Mouse (Mus musculus) right cerebral cortex, adult 2 months (tissue): ENCODE measurements around the gene Cd207.
A peak's percentile ranks its signal among the peaks of the same experiment; 100 is the strongest.
"Not testable (repeated sequence)": the region's sequence is repeated elsewhere in the genome, so short reads cannot be mapped to it uniquely, and the experiment has no call there.

ENCODE experiments used
- DNase-seq, 2 experiments: peaks; one replicate each; pipeline ENCODE4 v3.0.0; 2021 to 2022; ENCODE audit warnings: low spot score in 2 of 2

Cd207 gene

DNA sequence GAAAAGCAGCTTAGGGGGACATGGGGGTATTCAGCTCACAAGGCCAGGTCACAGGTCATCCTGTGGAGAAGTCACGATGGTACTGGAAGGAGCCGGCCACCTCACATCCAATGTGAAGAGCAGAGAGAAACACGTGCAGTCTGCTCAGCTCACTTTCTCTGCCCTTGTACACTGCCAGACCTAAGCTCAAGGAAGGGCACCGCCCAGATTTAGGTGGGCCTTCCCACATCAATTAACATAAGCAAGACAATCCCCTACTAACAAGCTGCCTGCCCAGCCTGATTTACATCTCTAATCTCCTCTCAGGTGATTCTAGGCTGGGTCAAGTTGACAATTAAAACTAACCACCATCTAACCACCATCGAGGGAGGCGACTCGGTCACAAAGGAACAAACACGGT lies 20.3 kb upstream of the Cd207 start:
- DNase-seq = no peak

DNA sequence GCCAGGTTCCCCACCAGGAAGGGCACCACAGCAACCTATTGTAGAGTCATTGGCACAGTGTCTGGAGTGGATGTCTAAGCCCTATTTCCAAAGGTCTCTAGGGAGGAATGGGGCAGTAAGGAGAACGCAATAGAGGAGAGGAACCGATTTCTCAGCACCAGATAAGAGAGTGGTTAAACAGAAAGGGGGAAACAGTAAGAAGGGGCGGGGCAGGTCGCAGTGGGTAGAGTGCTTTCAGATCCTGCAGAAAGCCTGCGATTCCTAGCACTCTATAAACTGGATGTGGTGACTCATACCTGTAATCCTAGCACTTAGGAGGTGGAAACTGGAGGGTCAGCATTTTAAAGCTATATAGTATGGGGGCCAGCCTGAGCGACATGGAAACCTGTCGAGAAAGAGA lies 19.0 kb upstream of the Cd207 start:
- no peak for DNase-seq

DNA sequence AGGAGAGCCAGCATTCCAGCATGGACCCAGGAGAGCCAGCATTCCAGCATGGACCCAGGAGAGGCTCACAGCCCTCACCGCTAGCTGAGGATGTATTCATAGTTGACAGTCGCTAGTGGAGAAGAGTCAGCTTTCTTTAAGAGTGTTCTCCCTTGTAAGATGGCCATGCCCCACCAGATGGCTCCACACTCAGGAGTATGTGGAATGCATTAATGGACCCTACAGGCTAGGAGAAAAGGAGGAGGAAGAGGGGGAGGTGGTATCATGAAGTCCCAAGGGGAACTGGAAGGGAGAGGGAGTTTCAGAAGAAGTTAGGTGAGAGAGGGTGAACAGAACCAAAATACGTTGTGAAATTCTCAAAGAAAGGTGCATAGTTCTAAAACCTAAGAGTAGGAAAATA lies 18.1 kb upstream of the Cd207 start:
- DNase-seq = no peak

DNA sequence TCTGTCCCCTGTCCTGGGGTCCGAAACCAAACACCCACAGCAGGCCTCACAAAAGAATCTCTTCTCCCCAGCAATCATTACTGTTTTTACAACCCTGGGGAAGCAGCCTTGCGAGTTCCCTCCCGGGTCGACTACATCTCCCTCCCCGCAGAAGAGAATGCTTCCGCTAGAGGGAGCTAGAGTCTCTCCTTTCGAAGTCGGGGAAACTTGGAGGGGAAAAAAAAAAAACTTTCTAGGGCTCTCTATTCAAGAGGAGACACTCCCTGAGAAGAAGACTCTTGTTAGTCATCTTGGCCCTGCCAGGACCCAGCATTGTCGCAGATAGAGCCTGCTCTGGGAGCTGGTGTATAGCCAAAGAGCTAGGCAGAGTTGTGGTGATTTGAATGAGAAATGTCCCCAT lies 16.2 kb upstream of the Cd207 start:
- peak in 1 of 2 experiments; percentile 41 for DNase-seq

DNA sequence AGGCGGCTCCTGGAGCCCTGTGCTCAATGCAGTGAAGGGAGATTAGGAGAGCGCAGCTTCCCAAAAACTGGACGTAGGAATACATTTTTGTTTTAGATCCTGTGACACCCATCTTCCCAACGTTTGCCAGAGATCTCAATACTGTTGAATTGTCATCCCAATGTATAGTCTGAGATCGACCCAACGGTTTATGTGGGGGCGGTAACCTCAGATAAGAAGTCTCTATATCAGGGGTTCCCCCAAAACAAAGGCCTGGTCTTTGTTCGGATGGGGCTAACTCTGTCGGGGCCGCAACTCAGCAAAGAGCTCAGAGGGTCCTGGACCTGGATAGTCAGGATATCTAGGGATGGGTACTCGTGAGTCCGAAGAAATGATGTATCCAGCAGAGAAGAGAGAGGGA lies 15.3 kb upstream of the Cd207 start:
- DNase-seq = no peak

DNA sequence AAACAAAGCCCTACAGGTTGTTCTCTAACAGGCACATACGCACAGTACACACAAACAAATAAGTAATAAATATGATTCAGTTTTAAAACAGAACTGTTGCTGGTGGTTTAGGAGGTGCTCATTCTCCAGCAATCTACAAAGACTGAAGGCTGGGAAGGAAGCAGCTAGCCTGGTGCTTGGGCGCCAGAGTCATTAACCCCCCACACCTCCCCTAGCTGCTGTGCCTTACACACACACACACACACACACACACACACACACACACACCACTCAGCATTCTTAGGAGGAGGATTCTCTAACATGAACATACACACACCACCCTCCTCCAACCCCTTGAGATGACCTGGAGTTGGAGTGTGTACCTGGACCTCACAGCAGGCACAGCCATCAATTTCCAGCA lies 13.3 kb upstream of the Cd207 start:
- no peak for DNase-seq

DNA sequence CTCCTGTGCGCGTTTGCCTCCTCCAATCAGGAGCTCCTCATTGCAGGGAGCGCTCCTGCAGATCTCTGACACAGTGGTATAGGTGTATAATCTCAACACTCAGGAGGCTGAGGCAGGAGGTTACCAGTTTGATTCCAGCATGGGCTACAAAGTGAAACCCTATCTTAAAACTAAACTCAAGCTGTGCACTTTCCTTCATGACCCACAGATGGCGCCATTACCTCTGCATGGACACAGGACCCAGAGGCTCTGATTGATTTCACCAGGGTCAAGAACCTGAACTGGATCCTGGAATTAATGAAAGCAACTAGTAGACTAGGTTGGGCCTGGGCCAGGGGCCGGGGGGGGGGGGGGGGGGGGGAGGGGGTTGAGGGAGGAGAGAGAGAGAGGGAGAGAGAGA lies 12.6 kb upstream of the Cd207 start:
- DNase-seq = peak in 1 of 2 experiments; percentile 26

DNA sequence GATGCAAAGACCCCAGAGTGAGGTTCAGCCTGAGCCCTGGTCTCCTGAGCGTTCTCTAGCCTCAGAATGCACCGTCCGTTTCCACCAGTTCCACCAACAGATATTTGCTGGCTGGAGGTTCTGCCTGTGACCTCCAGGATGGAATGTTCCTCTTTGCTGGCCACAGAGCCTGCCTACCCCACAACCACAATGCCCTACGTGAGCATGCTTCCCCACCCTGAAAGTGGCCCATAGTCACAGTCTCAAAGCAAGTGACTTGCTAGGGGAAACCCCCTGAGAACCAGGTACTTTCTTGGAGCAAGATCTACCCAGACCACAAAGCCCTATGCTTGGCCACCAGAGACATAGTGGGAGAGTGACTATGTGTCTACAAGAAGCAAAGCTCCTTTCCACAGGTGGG lies 11.7 kb upstream of the Cd207 start:
- DNase-seq = no peak

DNA sequence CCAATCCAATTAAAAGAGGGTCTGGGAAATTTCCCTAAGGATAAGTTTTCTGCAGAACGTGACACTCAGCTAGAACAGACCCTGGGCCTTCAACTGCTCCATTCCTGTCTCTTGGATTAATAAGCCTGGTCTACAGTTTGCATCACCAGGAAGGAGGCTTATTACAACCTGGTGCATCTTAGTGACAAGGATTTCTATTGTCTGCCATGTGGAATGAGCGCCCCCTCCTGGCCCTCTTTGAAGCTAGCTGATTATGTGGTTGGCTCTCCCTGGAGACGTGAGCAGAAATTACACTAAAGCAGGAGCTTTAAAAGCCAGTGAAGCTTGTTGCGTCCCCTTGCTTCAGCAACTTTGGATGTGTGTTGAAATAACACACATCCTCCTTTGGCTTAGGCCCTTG lies 4.3 kb downstream of the Cd207 start:
- DNase-seq = peak; percentile 83 to 88

DNA sequence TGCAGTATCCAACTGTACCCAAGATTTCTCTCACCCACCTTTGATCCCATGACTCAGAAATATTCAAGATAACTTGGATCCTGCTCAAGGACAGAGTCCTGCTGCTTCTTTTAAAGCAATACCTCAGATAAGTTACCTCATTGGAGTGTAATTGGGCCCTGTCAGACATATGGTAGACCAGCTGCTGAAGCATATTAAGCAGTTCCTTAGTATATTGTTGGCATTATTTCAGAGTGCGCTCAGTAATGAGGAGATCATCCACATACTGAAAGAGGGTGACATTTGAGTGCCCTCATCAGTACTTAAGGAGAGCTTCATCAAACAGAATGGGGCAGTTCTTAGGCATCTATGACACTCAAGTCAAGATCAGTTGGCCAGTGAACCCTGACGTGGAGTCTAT lies 12.6 kb downstream of the Cd207 start:
- no peak for DNase-seq

DNA sequence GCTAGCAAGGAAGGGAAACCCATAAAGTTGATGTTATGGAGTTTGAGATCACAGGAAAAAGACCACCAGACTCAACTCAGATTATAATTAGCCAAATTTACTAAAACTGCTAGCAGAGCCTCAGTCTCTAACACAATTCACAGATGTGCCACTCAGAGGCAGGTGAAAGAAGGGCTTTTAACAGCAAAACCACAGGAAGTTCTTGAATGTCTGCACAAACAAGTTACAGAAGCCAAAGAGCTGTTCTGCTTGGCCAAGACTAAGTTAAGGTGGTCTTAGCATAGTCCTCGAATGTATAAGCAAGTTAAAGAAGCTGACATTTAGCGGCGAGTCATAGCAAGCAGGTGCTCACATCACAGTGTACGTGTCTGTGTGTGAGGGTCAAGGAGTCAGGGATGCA lies 16.8 kb downstream of the Cd207 start:
- no peak for DNase-seq

DNA sequence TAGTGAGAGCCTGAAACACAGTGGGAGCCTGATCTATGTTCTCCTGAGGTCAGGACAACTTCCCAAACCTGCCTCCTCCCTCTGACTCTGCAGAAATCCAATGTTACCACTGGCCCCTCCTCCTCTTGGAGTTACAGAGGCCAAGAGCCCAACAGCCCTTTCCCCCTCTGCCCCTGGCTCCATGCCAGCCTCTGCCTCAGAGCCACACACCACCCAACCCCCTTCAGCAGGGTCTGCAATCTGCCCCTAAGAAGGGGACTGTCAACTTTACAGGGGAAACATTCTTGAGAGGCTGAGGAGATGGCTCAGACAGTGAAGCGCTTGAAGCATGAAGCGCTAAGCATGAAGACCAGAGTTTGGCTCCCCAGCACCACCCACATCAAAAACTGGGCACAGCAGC lies 21.6 kb downstream of the Cd207 start, which contains the start of gene Clec4f:
TSS of gene Clec4f (minus strand) at position 101 of the 400 bp plus-strand sequence.
- no peak for DNase-seq

DNA sequence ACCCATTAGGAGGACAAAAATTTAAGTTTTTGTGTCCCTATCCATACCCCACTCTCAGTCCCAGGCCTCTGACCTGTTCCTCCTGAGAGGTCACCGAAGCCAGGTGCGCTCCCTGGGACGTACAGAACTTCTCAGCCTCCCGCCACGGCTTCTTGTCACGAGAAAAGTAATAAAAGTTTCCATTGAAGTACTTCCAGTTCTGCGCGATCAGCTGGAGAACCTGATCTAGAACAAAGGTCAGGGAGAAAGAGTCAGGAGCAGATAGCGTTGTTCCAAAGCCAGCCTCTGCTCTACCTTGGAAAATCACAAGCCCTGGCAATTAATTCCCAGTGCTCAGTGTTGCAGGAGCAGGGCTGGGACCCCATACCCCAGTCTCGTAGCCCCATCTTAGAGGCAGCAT lies 30.9 kb downstream of the Cd207 start:
- DNase-seq = no peak

DNA sequence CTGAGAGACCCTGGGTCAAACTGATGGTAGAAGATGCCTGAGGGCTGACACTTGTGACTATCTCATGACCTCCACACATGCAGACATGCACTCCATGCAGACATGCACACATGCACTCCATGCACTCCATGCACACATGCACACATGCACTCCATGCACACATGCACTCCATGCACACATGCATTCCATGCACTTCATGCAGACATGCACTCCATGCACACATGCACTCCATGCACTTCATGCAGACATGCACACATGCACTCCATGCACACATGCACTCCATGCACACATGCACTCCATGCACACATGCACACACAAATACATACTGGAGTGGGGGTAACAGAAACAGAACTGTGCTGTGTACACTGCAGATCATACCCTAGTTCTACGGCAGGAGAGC lies 42.3 kb downstream of the Cd207 start:
- no peak for DNase-seq

DNA sequence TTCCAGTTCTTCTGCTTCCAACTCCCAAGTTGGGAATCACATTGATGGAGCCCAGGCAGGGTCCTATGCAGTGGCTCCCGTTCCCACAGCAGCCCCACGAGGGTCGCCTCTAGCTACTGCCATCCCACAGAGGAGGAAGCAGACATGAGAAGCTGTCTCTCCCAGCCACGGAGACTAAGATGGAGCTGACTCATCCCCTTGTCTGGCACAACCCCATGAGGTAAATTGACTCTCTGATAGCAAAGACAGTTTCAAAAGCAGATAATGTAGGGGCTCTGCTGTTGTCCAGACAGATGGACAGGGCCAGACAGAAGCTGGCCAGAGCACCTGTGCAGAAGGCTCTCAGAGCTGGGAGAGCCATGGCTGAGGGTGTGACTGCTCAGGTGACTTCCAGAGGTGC lies 43.0 kb downstream of the Cd207 start:
- not testable (repeated sequence) for DNase-seq

DNA sequence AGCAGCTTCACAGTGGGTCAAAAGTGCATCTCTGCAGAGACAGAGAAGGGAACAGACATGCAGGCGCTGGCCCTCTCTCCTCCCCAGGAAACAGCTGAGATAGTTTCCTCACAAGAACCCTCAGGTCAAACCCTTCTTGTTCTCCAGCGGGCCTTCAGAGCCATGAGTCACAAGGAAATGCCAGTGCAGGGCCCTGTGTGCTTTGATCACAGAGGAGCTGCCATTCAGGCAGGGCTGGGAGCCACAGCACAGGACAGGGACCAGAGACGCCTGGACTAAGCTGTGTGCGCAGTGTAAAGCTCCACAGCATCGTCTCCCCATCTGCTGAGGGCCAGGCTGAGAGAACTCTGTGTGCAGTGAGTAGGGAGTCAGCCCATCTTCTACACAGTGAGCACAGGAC lies 43.6 kb downstream of the Cd207 start:
- not testable (repeated sequence) for DNase-seq

DNA sequence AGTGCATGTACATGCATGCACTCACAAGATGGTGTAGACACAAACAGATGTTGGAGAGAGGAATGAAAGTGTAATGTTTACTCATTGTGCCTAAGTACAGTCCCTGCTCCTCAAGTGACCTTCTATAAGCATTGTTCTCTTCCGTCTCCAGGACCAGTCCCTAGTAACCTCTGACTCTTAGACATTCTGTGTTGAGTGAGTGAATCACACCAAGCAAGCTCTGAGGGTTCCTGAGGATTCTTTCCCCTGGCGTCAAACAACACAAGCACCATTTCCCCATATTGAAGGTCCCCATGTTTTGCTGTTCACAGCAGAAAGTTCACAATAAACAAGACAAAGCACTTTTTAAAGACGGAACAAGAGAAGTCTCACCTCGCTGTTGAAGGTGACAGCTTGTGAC lies 45.8 kb downstream of the Cd207 start:
- DNase-seq = no peak

DNA sequence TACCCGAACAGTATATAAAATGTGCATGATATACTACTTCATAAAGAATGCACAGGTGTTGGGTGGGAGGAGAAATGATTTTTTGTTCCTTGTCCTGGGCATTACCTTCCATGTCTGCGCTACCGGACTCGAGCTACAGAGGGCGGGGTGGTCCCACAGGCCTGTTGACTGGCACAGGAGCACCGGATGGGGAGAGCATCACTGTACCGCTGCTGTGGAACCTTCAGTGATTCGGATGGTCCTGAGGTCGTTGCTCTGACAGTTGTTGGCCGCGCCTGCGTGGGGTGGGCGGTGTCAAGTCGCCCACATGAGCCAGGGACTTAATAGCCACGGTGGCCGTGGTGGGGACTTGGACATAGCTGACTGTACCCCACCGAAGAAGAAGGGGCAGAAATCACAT lies 50.9 kb downstream of the Cd207 start:
- DNase-seq = no peak
